Mouse (Mus musculus): ENCODE measurements at regions not wholly inside any gene's neighbourhood (a gene's known extent, or its start where the extent isn't known, plus 50 kb on each side); places are given as distances from the start of the nearest gene placed in this dataset.

DNA sequence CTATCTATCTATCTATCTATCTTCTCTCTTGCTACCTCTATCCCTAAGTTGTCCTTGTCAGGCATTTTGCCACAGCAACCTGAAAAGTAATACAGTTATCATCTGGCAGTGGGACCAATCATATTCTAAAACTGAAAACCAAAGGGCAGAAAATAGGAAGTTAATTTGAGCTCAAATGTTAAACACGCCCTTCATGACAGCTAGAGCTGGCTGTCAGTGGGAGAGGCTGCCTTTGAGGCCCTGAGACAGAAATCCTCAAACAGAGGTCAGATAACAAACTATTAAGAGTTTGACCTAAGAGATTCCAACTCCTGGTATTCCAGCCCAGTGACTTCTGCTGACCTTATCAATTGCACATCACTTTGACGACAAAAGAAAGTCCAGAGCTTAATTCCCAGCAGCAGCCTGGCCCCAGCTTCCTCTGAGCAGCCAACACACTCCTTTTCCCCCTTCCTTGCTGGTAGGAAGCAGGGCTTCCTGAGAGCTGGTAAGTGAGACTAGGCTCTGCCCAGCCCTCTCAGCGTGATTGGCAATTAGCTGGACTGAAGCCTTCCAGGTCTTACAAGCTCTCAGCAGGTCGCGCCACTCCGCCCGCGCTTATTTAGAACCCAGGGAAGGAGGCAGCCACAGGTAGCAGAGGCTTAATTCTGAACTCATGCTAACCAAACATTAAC, 250.0 kb downstream of the Sec61b start:
- DNase-seq (ENCODE audit: low spot score in 2 of 2), result no peak

DNA sequence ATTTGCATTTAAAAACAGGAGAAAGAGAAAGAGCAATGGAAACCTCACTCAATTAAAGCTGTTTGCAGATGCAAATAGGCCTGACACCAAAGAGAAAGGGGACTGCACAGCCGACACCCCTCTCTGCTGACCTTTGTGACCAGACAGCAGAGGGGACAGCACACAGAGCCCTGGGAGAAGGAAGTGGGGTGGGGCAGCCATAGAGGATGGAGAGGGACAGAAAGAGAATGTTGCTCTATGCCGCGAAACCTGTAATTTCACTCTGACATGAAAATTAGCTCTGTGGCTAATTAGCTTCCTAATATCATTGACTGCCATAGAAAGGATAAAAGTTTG, 250.5 kb downstream of the Sec61b start:
- DNase-seq (ENCODE audit: low spot score in 2 of 2), result no peak

DNA sequence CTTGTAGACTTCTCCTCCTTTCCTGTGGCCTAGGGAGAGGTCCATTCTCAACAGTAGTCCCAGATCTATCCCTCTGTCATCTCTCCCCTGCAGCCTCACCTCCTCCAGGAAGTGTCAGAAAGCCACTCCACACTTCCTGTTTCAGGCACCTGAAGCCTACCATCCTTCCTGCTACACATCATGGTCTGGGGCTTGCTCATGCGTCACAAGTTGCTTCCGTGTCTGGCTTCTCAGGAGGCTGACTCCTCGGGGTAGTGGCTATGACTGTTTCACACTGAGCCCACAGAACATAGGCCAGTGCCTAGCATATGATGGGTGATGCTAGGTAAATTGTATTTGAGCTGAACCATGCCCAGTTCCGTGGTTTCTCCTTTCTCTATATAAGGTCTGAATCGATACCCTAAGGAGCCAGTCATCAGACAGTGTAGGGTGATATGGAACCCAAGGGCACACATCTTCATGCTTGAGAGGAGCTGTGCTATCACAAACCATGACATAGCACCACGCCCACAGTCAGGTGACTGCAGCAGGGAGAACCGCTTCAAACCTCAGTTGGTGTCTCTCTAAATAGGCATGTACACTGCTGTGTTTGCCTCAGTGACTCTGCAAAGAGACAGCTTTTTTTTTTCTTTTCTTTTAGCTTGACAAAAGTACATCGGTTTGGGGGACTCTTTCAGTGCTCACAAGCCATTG, 272.2 kb downstream of the Sec61b start:
- no peak for DNase-seq (ENCODE audit: low spot score in 2 of 2)

DNA sequence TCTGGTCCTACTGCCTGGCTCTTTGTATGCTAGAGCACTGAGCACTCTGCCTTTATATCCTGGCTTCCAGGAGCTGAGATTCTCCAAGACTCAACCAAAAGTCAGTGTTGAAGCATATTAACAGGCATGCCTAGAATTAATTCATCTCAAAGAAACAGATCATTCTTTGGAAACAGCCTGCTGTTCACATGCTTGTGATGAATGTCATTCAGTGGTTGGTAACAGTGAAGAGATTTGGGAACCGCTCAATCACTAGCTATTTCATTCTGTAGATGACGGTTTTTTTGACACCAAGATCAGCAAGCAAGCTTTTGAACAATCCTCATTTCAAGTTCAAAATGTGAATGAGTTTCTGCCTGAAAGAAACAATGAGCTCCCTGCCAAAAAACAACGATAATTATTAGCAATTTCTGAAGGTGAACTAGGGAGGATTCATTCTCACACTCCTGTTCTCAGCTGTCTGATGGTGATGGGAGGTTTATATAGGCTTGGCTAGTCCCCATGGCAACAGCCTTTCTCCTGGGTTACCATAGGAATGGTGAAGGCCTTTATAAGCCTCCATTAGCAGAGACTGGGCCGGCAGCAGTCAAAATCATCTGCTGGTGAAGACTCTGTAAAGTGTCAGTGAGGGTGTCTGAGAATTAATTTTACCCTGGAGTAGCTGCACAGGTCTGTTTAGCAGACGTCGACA, 272.6 kb upstream of the Nr4a3 start:
- DNase-seq (ENCODE audit: low spot score in 2 of 2), result peak; percentile 44 to 69

DNA sequence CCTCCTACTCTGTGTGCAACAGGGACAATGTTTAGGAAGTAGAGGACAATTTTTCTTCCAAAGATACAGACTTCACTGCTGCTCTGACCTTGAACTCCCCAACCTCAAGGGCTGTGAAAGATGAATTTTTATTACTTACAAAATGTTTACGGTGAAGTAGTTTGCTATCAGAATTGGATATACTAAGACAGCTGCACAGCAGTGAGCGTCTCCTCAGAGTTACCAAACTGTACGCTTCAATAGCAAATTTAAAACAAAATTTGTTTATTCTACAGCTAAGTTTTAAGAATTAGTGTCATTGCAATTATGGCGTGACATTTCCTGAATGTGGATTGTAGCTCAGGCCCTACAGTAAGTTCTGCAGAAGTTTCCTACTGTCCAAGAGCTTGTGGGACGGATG, 270.3 kb upstream of the Nr4a3 start:
- no peak for DNase-seq (ENCODE audit: low spot score in 2 of 2)

DNA sequence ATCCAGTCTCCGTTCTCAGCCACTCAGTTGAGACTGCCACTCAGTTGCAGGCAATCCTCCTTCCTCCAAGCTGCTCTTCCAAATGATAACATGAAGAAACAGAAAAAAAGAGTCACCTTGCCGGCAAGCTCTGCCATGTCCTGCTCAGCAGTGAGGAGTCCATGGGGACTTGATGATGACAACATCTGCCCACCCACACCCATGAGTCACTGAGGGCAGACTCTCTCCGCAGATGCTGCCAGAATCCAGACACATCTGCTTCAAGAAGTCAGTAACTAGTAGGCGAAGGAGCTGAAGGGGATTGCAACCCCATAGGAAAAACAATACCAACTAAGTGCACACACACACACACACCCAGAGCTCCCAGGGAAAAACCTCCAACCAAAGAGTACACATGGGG, 263.9 kb upstream of the Nr4a3 start:
- DNase-seq (ENCODE audit: low spot score in 2 of 2), result no peak

DNA sequence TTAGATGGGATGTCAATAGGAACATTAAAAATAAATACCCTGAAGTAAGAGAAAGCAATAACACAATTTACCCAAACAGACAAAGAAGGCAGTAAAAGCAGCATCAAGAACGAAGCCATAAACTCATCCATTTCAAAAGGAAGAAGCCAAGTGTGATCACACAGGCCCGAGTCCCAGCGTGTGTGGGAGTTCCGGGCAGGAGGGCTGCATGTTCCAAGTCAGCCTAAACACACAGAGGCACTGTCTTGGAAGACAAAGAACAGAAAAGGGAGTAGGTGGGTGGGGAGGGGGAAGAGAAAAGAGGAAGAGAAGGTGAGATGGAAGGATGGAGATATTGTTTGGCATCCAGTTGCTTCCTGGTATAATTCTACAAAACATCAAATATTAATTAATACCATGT, 248.0 kb upstream of the Nr4a3 start:
- DNase-seq (ENCODE audit: low spot score in 2 of 2), result no peak

DNA sequence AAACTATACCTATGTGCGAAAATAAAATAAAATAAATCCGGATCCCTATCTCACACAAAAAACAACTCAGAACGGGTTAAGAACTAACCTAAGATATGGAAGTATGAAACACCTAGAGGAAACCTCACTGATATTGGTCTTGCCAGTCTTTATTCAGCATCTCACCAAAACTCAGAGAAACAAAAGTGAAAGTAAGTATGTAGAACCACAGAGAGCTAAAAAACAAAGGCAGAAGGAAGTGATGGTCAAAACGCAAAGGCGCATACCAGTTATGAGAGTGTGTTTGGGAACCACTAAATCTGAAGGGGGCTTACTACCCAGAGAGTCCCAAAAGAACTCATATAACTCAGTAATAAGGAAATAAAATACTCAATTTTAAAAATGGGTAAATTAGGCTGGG, 245.8 kb upstream of the Nr4a3 start:
- no peak for DNase-seq (ENCODE audit: low spot score in 2 of 2)

DNA sequence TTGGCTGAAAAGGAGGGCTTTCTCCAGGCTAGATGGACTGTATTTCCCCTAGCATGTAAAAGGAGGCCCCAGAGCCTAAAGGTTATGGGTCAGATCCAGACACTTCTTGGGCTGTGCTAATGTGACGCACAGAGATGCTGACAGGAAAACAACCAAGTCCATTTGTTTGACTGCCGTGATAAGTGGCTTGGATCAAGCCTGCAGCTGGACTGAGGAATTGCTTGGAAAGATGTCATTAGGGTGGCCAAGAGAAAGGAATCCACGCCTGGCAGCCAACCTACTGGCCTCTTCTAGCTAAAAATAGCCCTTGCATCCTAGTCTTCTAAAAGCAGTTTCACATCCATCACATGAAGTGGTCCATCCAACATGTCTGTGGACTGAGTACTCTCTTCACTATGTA, 241.8 kb upstream of the Nr4a3 start:
- no peak for DNase-seq (ENCODE audit: low spot score in 2 of 2)

DNA sequence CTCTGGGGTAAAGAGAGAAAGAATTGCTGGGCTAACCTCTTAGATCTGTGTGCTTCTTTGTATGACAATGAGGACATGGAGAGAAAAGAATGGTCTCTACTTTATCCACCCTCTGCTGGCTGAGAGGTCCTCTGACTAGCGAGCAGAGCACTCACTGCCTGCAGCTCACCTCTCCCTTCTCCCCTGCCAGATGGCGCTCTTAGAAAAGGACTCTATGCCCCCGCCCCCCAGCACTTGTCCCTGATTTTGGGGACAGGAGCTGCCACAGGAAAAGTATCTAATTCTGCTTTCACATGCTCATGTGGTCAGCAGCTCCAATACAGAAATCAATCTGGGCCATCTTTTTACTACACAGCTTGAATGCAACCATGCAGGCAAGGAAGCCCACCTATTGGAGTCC, 237.1 kb upstream of the Nr4a3 start:
- DNase-seq (ENCODE audit: low spot score in 2 of 2), result no peak

DNA sequence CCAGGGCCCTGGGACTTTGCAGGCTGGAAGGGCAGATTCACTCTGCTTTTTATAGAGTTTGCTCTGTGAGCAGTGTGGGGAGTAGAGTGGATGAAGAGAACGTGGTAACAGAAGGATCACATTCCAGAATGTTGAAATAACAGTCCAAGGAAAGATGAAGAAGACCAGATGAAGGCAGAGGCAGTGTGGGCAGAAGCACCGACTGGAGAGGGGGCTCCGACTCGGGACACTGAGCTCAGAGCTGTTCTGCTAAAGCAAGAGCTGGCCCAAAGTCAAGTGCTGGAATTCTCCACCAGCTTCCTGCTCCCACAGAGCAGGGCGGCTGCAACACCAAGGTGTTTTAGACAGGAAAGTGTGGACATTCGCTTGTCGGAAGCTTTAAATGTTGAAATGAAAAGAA, 230.9 kb upstream of the Nr4a3 start:
- DNase-seq (ENCODE audit: low spot score in 2 of 2), result peak; percentile 37 to 40

DNA sequence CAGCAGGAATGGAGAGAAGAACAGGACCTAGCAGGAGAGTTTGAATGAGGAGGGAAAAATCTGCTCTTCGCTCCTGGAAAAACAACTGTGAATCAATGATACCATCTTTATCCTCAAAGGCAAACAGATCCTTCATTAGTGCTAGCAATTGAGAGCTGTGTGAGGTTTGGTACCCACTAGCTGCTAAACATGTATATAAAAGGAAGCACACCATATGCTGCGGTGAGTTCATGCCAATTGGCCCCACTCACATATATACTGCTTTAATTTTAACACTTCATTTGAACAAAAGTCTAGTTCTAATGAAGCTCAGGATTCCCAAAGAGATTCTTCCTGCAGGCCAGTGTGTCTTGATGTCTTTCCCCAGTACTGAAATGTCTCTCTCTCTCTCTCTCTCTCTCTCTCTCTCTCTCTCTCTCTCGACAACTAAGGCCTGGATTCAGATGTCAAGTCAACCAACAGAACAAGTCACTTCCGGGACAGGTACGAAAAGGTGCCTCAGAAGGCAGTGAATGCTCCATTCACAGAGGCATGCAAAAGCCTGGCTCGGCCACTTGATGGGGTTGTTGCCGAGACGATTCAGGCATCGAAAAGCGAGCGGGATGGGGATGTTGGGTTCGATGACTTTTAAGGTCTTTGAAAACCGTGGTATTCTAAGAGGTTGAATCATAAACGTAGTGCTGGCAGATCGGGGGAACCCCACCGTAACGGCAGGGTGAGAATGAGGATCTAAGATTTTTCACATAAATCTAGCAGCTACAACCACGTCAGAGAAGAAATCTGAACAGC, 226.4 kb upstream of the Nr4a3 start:
- DNase-seq (ENCODE audit: low spot score in 2 of 2), result peak; percentile 66 to 80

DNA sequence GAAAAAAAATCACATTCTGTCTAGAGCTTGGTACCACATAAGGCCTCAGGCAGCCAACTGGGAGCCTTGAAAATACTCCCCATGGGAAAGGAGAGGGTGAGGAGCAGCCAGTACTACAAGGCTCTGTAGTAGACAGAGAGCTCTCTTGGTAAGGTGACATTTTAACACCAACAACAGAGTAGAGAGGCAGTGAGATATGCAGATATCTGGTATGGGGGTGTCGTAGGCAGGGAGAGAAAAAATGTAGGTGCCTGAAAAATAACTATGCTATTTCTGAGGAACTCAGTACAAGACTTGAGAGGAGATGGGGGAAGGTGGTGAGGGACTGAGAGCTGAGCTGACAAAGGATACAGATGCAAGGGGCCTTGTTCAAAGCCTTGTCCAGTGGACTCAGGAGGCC, 224.4 kb upstream of the Nr4a3 start:
- DNase-seq (ENCODE audit: low spot score in 2 of 2), result no peak

DNA sequence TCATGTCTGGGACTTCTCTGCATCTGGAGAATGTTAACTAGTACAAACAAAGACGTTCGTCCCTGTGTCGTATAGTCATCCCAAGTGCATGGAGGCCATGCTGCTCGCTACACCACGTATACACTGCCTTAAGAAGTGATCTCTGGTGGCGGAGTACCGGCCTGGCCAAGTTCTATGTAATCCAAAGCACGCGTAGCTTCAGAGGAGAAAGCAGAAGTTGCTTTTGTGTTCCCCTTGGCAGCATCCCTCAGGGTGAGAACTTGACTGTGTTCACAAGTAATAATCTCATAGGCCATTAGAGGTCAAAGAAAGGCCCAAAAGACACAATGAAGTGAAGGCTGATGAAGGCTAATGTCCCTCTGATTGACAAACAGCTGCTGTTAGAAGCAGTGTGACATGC, 221.7 kb upstream of the Nr4a3 start:
- no peak for DNase-seq (ENCODE audit: low spot score in 2 of 2)

DNA sequence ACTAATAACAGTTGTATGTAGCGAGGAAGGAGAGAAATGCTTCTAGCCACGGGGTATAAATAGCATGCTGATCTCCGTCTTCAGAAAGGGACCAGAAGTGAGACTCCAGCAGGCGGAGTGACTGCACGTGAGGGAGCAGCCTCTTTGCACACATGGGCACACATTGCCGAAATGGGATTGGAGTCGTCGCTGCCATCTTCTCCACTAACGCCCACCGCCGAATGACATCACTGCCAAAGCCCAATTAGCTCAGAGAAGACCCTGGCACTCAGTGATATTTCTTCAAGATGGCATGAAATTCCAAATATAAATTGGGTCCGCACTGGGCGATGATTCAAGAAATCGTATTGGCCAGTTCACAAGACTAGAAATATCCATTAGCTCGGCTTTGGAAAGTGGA, 220.9 kb upstream of the Nr4a3 start:
- peak; percentile 76 to 87 for DNase-seq (ENCODE audit: low spot score in 2 of 2)

DNA sequence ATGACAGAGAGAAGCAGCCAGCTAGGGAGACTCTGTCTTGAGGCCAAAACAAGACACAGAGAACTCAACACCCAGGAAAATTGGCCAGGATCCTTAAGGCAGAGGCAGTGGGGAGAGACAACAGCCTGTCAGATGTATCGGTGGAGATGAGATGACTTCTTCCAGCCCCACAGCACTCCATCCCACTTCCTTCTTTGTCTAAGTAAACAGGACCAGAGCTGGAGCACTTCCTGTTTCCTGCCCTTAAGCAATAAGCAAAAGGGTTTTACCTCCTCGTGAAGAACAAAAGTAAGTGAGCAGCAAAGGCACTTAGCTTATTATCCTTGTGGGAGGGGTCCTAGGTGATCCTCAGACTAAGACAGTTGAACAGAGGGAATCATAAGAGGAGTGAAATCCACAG, 212.0 kb upstream of the Nr4a3 start:
- no peak for DNase-seq (ENCODE audit: low spot score in 2 of 2)

DNA sequence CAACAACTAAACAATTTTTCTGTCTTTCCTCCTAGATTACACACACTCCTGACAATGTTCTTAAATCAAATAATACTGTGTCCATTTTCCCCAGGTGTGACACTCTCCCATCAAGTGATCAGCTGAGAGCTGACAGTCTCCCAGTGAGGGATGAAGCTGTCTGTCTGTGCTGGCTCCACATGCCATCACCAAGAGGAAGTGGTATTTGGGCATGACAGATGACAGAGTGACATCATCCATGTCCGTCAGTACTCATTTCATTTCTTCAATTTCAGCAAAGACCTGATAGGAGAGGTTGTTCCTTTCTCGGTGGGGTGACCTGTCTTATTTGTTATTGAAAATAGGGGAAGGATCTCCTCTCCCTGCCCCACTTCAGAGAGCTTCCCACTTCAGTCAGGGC, 206.5 kb upstream of the Nr4a3 start:
- DNase-seq (ENCODE audit: low spot score in 2 of 2), result no peak

DNA sequence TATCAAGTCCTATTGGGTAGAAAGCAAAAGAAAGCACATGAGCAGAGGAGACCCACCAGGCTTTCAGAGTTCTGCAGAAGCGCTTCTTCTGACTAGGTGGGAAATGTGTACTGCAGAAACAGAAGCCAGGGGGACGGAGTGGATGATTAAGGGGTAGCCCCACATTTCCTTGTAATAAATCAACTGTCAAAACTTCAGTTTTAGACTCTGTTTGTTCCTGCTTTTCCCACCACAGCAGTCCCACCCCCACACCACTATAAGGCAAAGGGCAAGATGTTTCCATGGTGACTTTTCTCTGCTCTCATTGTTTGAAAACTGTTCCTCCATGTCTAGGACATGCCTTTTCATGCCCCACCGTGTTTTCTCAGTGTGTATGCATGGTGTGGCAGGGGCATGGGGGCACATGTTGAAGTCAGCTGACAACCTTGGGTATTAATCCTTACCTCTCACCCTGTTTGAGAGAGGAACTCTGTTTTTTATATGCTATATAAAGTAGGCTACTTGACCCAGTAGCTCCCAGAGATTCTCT, 202.8 kb upstream of the Nr4a3 start:
- no peak for DNase-seq (ENCODE audit: low spot score in 2 of 2)

DNA sequence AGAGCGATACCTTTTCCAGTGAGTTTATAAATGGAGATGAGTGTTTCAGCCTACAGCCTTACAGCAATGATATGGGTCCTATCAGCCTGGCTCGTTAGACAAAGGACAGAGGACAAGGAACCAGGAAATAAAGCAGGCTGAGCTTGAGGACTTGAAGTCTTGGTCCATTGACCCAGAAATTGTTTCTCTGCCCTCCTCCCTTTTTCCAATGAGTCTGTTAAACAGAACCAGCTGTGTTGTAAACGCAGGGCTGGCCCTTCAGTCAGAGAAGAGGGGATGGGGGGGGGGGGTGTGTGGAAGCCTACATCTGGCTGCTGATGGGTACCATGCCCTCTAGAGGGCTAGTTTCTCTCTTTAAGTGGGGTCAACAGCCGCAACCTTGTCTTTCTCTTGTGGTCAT, 199.7 kb upstream of the Nr4a3 start:
- no peak for DNase-seq (ENCODE audit: low spot score in 2 of 2)

DNA sequence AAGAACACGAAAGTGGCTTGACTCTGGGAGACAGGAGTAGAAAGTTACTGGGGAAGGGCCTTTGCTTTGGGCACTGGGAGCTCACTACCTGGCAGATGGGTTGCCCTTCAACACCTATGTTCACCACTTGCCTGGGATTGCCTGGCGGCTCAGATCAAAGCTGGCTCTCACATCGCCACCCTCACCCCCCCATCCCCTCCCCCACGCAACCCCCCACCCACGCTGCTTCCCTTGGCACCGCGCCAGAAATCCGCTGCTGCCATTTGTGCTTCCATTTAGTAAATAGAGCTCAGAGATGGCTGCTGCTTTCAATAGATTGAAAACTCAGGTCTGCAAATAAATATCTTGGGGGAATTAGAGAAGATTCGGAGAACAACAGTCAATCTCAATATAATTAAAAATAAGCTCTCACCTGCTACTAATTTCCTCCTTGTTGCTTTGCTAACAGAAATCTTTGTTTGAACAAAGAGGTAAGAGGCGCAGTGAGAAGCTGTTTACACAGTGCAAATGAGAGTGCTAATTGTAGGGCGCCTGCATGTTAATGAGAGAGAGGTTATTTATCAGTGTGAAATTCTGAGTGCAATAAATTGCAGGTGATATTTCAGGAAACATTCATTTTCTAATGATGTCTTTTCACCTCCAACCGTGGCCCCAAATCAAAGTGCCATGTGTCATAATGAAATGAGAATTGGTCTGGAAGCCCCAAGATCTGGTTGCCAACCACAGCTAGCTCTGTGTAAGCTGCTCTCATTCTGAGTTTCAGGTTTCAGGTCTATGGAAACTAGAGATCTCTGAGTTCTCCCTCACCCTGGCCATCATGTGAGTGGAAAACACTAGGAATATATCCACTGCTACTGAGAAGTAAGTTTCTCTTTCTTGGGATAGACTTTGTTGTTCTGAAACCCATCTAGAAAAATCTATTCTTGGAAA, 198.3 kb upstream of the Nr4a3 start:
- DNase-seq (ENCODE audit: low spot score in 2 of 2), result peak in 1 of 2 experiments; percentile 33

DNA sequence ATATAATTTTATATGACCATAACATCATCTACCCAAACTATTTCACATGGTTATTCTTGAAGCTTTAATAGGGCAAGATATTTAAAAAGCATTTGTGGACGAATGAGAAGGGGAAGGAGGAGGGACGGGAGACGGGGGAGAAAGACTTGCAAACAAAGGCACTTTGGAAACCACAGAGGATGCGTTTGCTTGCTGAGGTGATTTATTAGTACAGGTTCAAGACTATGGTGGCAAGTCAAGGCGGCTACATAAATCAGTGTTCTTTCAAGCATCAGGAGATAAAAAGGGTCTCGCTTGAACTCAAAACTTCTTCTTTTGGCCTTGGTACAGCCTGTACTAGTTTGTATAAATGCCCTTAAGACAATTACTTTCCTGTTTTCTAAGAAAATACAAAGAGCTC, 183.8 kb upstream of the Nr4a3 start:
- DNase-seq (ENCODE audit: low spot score in 2 of 2), result no peak

All from right cerebral cortex, postnatal 10 days (tissue).